Mouse (Mus musculus) forebrain, embryonic 11.5 days (tissue): Measurements from ENCODE around the gene Hspb7. TPM values are rescaled to one million over a fixed set of nuclear protein-coding genes. Genes with fewer than 3 reads are reported as not detected.

Source experiments
- ATAC-seq: fragments of 200-750 bp; cut with Nextera tagmentation; replicated peaks from 2 replicates; pipeline ENCODE4 v1.8.0; 2017; ENCODE audit warnings: moderate TSS enrichment; ENCODE audit not compliant: low FRiP score
- DNase-seq: peaks from one replicate; pipeline ENCODE4 v3.0.0-alpha.2; 2017; ENCODE audit warnings: low spot score
- H3K27ac ChIP-seq: fragments of 300-500 bp; sonication (generic); 2 replicates; pipeline ENCODE4 v1.5.1; 2014; ENCODE audit warnings: low read depth, low read length
- H3K27me3 ChIP-seq: fragments of 300-500 bp; sonication (generic); 2 replicates; pipeline ENCODE4 v1.6.1; 2014; ENCODE audit warnings: mild to moderate bottlenecking, low read length, mixed read lengths; ENCODE audit not compliant: control insufficient read depth, insufficient read depth
- H3K36me3 ChIP-seq: fragments of 300-500 bp; sonication (generic); 2 replicates; pipeline ENCODE4 v1.6.1; 2014; ENCODE audit warnings: mild to moderate bottlenecking, low read length, moderate library complexity, mixed read lengths; ENCODE audit not compliant: control insufficient read depth, insufficient read depth
- H3K4me1 ChIP-seq: fragments of 300-500 bp; sonication (generic); replicated peaks from 2 replicates; pipeline ENCODE4 v1.6.1; 2014; ENCODE audit warnings: low read length, mixed read lengths; ENCODE audit not compliant: control insufficient read depth, insufficient read depth
- H3K4me2 ChIP-seq: fragments of 300-500 bp; sonication (generic); 2 replicates; pipeline ENCODE4 v1.6.1; 2014; ENCODE audit warnings: low read depth, mild to moderate bottlenecking, low read length, moderate library complexity, mixed read lengths; ENCODE audit not compliant: severe bottlenecking
- H3K4me3 ChIP-seq: fragments of 300-500 bp; sonication (generic); 2 replicates; pipeline ENCODE4 v1.5.1; 2014; ENCODE audit warnings: low read depth, low read length
- H3K9ac ChIP-seq: fragments of 300-500 bp; sonication (generic); 2 replicates; pipeline ENCODE4 v1.6.1; 2014; ENCODE audit warnings: low read length
- H3K9me3 ChIP-seq: fragments of 300-500 bp; sonication (generic); 2 replicates; pipeline ENCODE4 v1.6.1; 2016; ENCODE audit warnings: low read length, mixed read lengths; ENCODE audit not compliant: control insufficient read depth
- WGBS: fragments of 180-500 bp; shearing (Covaris S2); extraction: QIAGEN DNeasy Blood & Tissue Kit; methylation state at CpG from one replicate; pipeline ENCODE4 v1.1.7; 2014; 5-methylcytosine and 5-hydroxymethylcytosine counted together
- polyA plus RNA-seq: library from polyadenylated mRNA; unstranded; fragments of >200 nt; fragmentation: Nextera tagmentation; extraction: Ambion mirVana; gene quantifications from 2 replicates; pipeline ENCODE4 v1.2.1, GENCODE M21; 2014

Gene Hspb7
- polyA plus RNA-seq, 1 experiment from 2014 or later: not detected

DNA sequence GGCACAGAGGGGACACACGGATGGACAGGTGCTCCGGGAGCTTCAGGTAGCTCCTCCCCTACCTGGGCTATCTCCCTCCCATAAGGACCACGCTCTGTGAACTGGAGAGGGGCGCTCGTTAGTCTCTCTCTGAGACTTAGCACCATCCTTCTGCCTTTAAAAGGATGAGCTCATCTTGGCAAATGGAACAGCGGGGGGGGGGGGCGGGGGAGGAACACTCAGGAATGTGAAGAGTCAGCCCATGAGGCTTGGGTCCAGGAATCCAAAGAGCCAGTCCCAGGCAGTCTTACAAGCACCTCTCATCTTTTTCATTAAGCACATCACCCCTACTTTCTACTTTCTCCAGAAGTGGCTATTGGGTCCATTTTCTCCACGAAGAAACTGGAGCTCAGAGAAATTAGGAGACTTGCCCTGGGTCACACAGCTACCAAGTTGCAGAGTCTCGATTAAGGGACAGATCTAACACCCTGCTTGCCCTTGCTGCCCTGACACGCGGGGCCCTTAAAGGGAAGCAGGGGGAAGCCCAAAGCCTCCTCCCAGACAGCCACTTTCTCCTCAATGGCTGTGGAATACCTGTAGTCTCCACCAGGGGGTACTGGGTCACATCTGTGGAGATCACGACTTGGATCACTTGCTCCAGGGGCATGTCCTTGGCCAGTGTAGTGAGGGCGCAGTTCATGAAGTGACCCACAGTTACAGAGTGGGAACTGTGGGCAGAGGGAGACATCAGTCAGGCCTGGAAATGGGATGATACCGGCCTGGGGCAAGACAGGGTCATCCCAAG lies 13.9 kb upstream of the Hspb7 start:
- no peaks in the 10 kb centered on the region; the same call in 1 of the 2 replicates for H3K27me3 ChIP-seq
- H3K4me1 ChIP-seq: 0 out of 2 replicates have a peak, but pooled peaks cover 2% of the 10 kb centered on the region
- no peak overlapping the region for H3K4me3 ChIP-seq
- H3K27ac ChIP-seq: no peak overlapping the region
- H3K9me3 ChIP-seq: no peaks in the 10 kb centered on the region
- no peak overlapping the region for H3K4me2 ChIP-seq
- ATAC-seq (no peak), DNase-seq (no peak)
- WGBS: 53% methylated on average over 13 of the region's 14 CpGs
- H3K9ac ChIP-seq: no peak overlapping the region
- no peaks in the 10 kb centered on the region for H3K36me3 ChIP-seq

DNA sequence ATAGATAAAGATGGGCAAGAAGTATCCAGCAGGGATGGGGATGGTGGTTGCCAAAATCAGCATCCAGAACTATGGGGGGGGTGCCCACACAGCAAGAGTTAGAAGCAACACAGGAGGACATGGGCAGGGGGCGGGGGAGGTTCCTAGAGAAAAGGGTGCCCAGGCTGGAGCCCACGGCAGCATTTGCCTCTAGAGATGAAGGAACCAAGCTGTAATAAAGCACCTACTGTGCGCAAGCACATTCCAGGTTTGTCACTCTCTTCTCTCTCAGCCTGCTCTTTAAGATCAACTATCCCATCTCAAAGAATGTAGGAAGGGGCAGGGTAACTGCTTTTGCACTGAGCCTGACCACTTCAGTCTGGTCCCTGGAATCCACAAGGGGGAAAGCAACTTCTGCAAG lies 12.0 kb upstream of the Hspb7 start:
- no peak overlapping the region for H3K4me2 ChIP-seq
- no peak overlapping the region for H3K9ac ChIP-seq
- H3K27me3 ChIP-seq: no peaks in the 10 kb centered on the region; the same call in 1 of the 2 replicates
- no peaks in the 10 kb centered on the region for H3K36me3 ChIP-seq
- H3K4me1 ChIP-seq: 0 out of 2 replicates have a peak, but pooled peaks cover 2% of the 10 kb centered on the region
- no peak overlapping the region for H3K27ac ChIP-seq
- ATAC-seq (no peak), DNase-seq (no peak)
- H3K9me3 ChIP-seq: no peaks in the 10 kb centered on the region
- 93% methylated on average over 3 of the region's 3 CpGs for WGBS
- H3K4me3 ChIP-seq: no peak overlapping the region

DNA sequence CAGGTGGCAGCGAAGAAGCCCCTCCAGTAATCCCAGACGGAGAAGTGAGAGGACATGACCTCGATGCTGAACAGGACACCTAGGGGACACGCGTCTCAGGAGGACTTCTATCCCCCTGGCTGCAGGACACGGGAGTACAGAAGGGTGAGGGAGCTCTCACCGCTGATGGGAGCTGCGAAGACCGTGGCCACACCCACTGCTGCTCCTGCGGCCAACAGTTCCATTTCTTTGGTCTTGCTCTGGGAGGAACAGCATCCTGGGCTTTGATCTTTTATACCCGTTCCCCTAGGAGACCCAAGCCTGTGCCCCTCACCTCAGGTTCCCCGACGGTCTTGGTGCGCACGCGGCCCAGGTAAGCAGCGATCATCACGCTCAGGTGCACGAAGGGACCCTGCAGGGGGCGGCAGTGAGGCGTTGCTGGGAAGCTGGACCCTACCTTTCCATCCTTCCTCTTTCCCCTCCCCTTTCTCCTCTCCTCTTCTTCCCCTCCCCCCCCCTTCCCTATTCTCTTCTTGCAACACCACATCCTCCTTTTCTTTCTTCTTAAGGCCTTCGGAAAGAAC lies 9.1 kb upstream of the Hspb7 start:
- Histone ChIP-seq H3K27me3 (no peaks in the 10 kb centered on the region), H3K9ac (no peak overlapping the region), H3K4me2 (no peak overlapping the region), H3K9me3 (no peaks in the 10 kb centered on the region), H3K27ac (no peak overlapping the region), H3K4me1 (no peaks in the 10 kb centered on the region), H3K36me3 (no peaks in the 10 kb centered on the region), H3K4me3 (no peak overlapping the region)
- DNase-seq (no peak), ATAC-seq (no peak)
- 19% methylated on average over 22 of the region's 22 CpGs for whole genome bisulfite sequencing

DNA sequence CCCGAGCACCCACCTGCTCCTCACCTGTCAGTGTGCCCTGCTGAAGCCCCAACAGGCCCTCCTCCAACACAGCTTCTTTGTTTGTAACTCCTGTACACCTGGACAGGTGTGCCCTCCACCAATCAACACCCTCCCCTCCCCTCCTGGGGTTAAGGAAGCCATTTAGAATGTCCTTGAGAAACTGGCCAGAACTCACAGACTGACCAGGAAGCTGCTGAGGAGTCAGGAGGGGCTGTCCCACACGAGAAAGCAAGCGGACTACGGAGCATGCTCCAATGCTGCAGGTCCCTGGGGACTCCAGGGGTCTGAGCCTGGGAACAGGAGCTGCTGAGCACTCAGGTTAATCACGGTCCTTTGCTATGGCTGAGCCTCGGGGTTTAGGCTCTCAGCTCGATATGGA lies 4.7 kb upstream of the Hspb7 start, which contains the start of gene Clcnkb:
Gene Clcnkb, minus strand, starts transcription at position 91 of the 400 bp plus-strand sequence.
- H3K4me3 ChIP-seq: no peak within 1 kb of the TSS
- no peak within 1 kb of the TSS for H3K27ac ChIP-seq
- no peak within 1 kb of the TSS for H3K9ac ChIP-seq
- no peak within 1 kb of the TSS for H3K4me2 ChIP-seq
- H3K9me3 ChIP-seq: no peaks in the 10 kb centered on the region
- DNase-seq: no peak
- no peaks in the 10 kb centered on the region for H3K4me1 ChIP-seq
- WGBS: 69% methylated on average over 7 of the region's 7 CpGs
- H3K27me3 ChIP-seq: no peaks in the 10 kb centered on the region
- no peak for ATAC-seq
- no peaks in the 10 kb centered on the region for H3K36me3 ChIP-seq

DNA sequence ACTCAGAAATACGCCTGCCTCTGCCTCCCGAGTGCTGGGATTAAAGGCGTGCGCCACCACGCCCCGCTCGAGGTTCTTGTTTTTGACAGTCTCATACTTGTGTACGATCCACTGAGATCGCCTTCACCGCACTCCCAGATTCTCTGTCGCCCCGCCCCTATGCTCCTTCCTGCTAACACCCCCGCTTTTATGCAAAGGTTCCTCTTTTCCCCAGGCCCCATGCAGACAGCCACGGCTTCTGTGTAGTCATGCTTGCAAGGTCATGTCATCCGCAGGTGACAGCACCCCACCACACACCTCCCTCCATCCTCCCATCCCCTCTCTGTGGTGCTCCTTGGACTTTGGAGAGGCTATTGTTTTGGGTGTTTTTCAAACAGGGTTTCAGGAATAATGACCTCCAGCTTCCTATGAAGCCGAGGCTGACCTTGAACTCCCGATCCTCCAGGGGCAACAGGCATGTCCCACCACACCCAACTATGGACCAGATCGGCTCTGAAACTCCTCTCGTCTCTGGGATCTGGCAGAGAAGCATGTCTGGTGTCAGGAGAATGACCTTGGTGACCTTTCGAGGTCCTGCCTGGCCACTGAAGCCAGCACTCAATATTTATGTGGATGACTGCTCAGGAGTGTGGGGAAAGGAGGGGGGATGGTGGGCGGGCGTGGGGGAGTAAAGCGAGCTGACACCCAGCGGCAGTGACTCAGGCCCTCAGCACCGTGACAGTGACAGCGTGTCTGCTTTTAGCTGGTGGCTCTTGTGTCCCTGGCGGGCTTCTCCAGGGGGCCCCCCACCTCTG lies 984 bp upstream of the Hspb7 start:
- no peaks in the 10 kb centered on the region for H3K9me3 ChIP-seq
- DNase-seq: no peak
- H3K27me3 ChIP-seq: no peaks in the 10 kb centered on the region
- WGBS: 75% methylated on average over 27 of the region's 27 CpGs
- no peak overlapping the region for H3K27ac ChIP-seq
- no peaks in the 10 kb centered on the region for H3K36me3 ChIP-seq
- H3K4me1 ChIP-seq: no peaks in the 10 kb centered on the region
- H3K9ac ChIP-seq: no peak overlapping the region
- H3K4me2 ChIP-seq: no peak overlapping the region
- H3K4me3 ChIP-seq: no peak overlapping the region
- ATAC-seq: no peak

DNA sequence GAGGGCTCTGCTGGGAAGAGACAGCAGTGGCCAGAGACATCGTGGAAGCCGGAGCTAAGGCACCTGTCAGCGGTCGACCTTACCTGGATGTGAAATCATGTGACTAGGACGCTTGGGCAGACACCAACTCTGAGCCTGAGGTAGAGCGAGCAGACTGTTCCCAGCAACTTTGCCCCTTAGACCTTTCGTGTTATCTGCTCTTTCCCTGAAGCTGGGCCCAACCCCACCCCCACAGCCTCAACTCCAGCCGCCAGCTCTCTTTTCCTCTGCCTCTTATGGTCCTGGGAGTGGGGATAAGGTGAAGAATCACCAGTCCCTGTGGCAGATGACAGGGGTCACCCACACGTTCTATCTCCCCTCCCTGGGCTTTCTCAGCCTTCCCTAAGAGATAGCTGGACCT lies 307 bp downstream of the Hspb7 start:
- Histone ChIP-seq H3K4me1 (peaks cover 5% of the 10 kb centered on the region; the same call in 1 of the 2 replicates), H3K36me3 (no peaks in the 10 kb centered on the region), H3K27me3 (peaks cover 2% of the 10 kb centered on the region; the same call in 1 of the 2 replicates), H3K9me3 (no peaks in the 10 kb centered on the region), H3K4me2 (no peak overlapping the region), H3K9ac (no peak overlapping the region), H3K4me3 (no peak overlapping the region), H3K27ac (no peak overlapping the region)
- no peak for DNase-seq
- ATAC-seq: no peak
- WGBS: 61% methylated on average over 9 of the region's 9 CpGs

DNA sequence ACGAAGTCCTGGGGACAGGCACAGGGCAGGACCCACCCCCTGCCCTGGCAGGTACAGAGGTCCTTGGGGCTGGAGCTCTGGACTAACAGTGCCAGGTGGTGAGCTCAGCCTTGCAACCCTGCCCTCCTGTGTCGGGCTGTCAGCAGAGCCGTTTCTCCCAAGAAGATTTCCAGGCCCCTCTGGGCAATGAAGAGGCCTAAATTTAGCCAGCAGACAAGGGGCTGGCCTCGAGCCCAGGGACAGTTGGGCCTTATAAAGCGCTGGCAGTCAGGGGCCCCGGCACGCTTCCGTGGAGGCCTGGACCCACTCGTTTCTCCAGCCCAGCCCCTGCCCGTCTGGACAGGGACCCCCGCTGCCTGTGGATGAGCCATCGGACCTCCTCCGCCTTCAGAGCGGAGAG lies 844 bp downstream of the Hspb7 start:
- Histone ChIP-seq H3K4me1 (peaks cover 6% of the 10 kb centered on the region; the same call in 1 of the 2 replicates), H3K36me3 (no peaks in the 10 kb centered on the region), H3K4me3 (no peak overlapping the region), H3K9ac (no peak overlapping the region; the same call in 1 of the 2 replicates), H3K9me3 (no peaks in the 10 kb centered on the region), H3K27ac (no peak overlapping the region), H3K27me3 (peaks cover 2% of the 10 kb centered on the region; the same call in 1 of the 2 replicates), H3K4me2 (no peak overlapping the region)
- 70% methylated on average over 14 of the region's 14 CpGs for WGBS
- ATAC-seq (no peak), DNase-seq (no peak)

DNA sequence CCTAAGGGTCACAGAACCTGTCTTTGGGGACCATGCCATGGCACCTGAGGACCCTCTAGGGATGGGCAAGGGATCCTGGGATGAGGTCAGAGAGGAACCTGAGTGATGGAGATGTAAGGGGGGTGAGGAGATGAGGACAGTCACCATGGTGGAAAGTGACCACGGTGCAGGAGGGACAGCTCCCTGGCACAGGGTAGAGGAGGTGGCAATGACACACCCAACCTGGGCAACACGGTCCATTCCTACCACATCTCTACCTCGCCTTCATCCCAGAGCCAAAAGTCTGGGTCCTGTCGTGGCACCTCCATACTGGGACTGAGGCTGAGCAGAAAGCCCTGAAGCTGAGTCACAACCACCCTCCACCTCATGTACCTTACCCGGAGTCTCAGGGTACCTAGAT lies 2.3 kb downstream of the Hspb7 start:
- 85% methylated on average over 5 of the region's 5 CpGs for WGBS
- no peak overlapping the region for H3K9ac ChIP-seq
- no peak overlapping the region for H3K4me3 ChIP-seq
- ATAC-seq (no peak), DNase-seq (no peak)
- H3K36me3 ChIP-seq: no peaks in the 10 kb centered on the region
- peaks cover 2% of the 10 kb centered on the region; the same call in 1 of the 2 replicates for H3K27me3 ChIP-seq
- H3K9me3 ChIP-seq: no peaks in the 10 kb centered on the region
- H3K4me1 ChIP-seq: peaks cover 6% of the 10 kb centered on the region; the same call in 1 of the 2 replicates
- no peak overlapping the region for H3K4me2 ChIP-seq
- no peak overlapping the region for H3K27ac ChIP-seq
